In the genomic region with DNA sequence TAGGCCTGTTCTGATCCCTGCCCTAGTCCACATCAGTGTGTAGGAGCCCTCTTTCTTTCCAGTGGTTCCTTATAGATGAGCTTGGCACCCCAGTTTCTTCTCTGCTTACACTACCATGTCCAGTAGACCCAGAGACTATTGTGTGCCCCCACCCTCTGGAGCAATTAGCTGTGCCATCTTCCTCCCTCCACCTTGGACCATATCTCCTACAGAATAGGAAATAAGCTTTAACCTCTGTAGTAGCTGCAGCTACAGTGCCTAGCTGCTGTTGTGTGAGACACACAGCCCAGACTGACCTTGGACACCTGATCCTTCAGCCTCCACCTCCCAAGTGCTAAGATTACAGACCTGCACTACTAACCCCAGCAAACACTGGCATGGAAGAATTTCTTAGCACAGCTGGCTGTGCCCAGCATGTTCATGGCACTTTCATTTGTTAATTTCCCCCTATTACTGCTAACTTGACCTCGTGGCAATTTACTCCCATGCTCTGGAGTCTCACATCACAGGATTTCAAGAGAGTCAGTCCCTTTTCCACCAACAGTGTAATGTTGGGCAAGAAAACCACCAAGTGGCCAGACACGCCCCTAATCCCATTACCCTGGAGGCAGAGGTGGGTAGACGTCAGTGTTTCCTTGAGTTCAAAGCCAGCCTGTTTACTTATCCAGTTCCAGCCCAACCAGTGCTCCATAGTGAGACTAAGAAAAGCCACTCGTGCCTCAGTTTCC, we compare ENCODE assay signal across 8 mouse cellular contexts. TPM values are rescaled to one million over a fixed set of nuclear protein-coding genes. Genes with fewer than 3 reads are reported as not detected.
DNase-seq lines count a peak whose midpoint lies in the region; ATAC-seq and TF ChIP-seq lines count a peak whose summit lies in the region.
"Had no signal": no experiment of that assay in that cellular context is flagged by ENCODE, and none has a peak within 500 bp of the region (broad histone marks: within the 10 kb centered on the region; RNA-seq: fewer than 3 reads in every experiment).

No protein-coding gene starts in this region.

- peak overlapping the region; percentile 68 for H3K27ac ChIP-seq in thymus, adult 2 months (ENCODE audit: control insufficient read depth, insufficient read depth, low read length)
- H3K27ac ChIP-seq in embryonic facial prominence, embryonic 12.5 days = no peak overlapping the region
- H3K27ac ChIP-seq in liver, embryonic 15.5 days (replicated peaks) = peak overlapping the region; percentile 81
- H3K27ac ChIP-seq in stomach, postnatal 0 days (replicated peaks) = peak overlapping the region; percentile 93

- H3K4me1 ChIP-seq in thymus, adult 2 months (replicated peaks; ENCODE audit: control insufficient read depth, insufficient read depth, low read length) = peaks cover 17% of the 10 kb centered on the region
- H3K4me1 ChIP-seq in embryonic facial prominence, embryonic 12.5 days = peaks cover 9% of the 10 kb centered on the region; the same call in 1 of the 2 replicates
- peaks cover 29% of the 10 kb centered on the region for H3K4me1 ChIP-seq in liver, embryonic 15.5 days (replicated peaks)
- no peaks in the 10 kb centered on the region for H3K4me1 ChIP-seq in stomach, postnatal 0 days (replicated peaks; ENCODE audit: control insufficient read depth, insufficient read depth)

- peak overlapping the region; percentile 66; the same call in 1 of the 2 replicates for H3K4me3 ChIP-seq in thymus, adult 2 months (ENCODE audit: control insufficient read depth, insufficient read depth, low read length)
- 0 out of 2 replicates have a peak overlapping the region, but pooled peaks have one; percentile 55 for H3K4me3 ChIP-seq in embryonic facial prominence, embryonic 12.5 days
- peak overlapping the region; percentile 64 for H3K4me3 ChIP-seq in liver, embryonic 15.5 days (replicated peaks)
- H3K4me3 ChIP-seq in stomach, postnatal 0 days (ENCODE audit: low read depth, low read length) = no peak overlapping the region

- DNase-seq in thymus, adult 2 months = peak; percentile 3
- no peak for DNase-seq in thymus, postnatal 4 days
- DNase-seq in stomach, postnatal 0 days (ENCODE audit: low spot score) = no peak
- DNase-seq in frontal cortex, adult 2 months (ENCODE audit: extremely low spot score in 1 of 2, low spot score in 1 of 2) = no peak
- DNase-seq in adipocyte (ENCODE audit: low spot score) = no peak
- DNase-seq: cerebellum, adult 9-10 months had no signal

- no peak; the same call in 1 of the 2 replicates for ATAC-seq in embryonic facial prominence, embryonic 12.5 days (ENCODE audit: insufficient number of reproducible peaks, insufficient read depth, low FRiP score, low TSS enrichment)
- no peak for ATAC-seq in liver, embryonic 15.5 days (ENCODE audit: insufficient read depth)
- peak; percentile 13; the same call in 1 of the 2 replicates for ATAC-seq in stomach, postnatal 0 days (ENCODE audit: low FRiP score, low TSS enrichment)

- 45% methylated on average over 4 of the region's 4 CpGs for WGBS in thymus, adult 2 months
- WGBS in embryonic facial prominence, embryonic 12.5 days = 41% methylated on average over 4 of the region's 4 CpGs
- 38% methylated on average over 4 of the region's 4 CpGs for WGBS in liver, embryonic 15.5 days (ENCODE audit: insufficient replicate concordance)
- 61% methylated on average over 4 of the region's 4 CpGs for WGBS in stomach, postnatal 0 days

- H3K4me2 ChIP-seq in embryonic facial prominence, embryonic 12.5 days (replicated peaks) = peak overlapping the region; percentile 88; the same call in 1 of the 2 replicates
- peak overlapping the region; percentile 77 for H3K4me2 ChIP-seq in liver, embryonic 15.5 days
- H3K4me2 ChIP-seq in stomach, postnatal 0 days (replicated peaks; ENCODE audit: low read depth) = no peak overlapping the region; the same call in 1 of the 2 replicates

- no peaks in the 10 kb centered on the region for H3K9me3 ChIP-seq in embryonic facial prominence, embryonic 12.5 days
- no peaks in the 10 kb centered on the region for H3K9me3 ChIP-seq in liver, embryonic 15.5 days (replicated peaks)
- H3K9me3 ChIP-seq in stomach, postnatal 0 days (ENCODE audit: control insufficient read depth, low read length) = no peaks in the 10 kb centered on the region

- no peak overlapping the region for H3K9ac ChIP-seq in embryonic facial prominence, embryonic 12.5 days
- no peak overlapping the region for H3K9ac ChIP-seq in liver, embryonic 15.5 days
- H3K9ac ChIP-seq in stomach, postnatal 0 days (ENCODE audit: low read length) = no peak overlapping the region

- TF ChIP-seq POLR2A in thymus, adult 2 months (IDR thresholded peaks at IDR 0.05; ENCODE audit: control insufficient read depth, extremely low read depth, insufficient read depth, low read length, poor library complexity) = no peak

- no peaks in the 10 kb centered on the region; the same call in 1 of the 2 replicates for H3K36me3 ChIP-seq in thymus, adult 2 months (ENCODE audit: control insufficient read depth, insufficient read depth, low read length)
- H3K36me3 ChIP-seq in embryonic facial prominence, embryonic 12.5 days = peaks cover 5% of the 10 kb centered on the region; the same call in 1 of the 2 replicates
- H3K36me3 ChIP-seq in liver, embryonic 15.5 days (replicated peaks) = peaks cover 13% of the 10 kb centered on the region
- H3K36me3 ChIP-seq in stomach, postnatal 0 days (ENCODE audit: control insufficient read depth, insufficient read depth, low read length) = no peaks in the 10 kb centered on the region; the same call in 1 of the 2 replicates

- no peak for TF ChIP-seq CTCF in thymus, adult 2 months (IDR thresholded peaks at IDR 0.05; ENCODE audit: borderline replicate concordance, control insufficient read depth, extremely low read depth, insufficient read depth, low read length, poor library complexity)
- TF ChIP-seq CTCF in stomach, postnatal 0 days (IDR thresholded peaks at IDR 0.05; ENCODE audit: low read depth) = no peak

- no peaks in the 10 kb centered on the region for H3K27me3 ChIP-seq in thymus, adult 2 months (ENCODE audit: control insufficient read depth, insufficient read depth, low read length)
- H3K27me3 ChIP-seq in embryonic facial prominence, embryonic 12.5 days = no peaks in the 10 kb centered on the region
- H3K27me3 ChIP-seq in liver, embryonic 15.5 days = no peaks in the 10 kb centered on the region
- H3K27me3 ChIP-seq in stomach, postnatal 0 days (ENCODE audit: control insufficient read depth, insufficient read depth, low read length) = no peaks in the 10 kb centered on the region

- no peak for TF ChIP-seq EP300 in stomach, postnatal 0 days (optimal IDR thresholded peaks at IDR 0.05)

RNA-seq across cellular contexts. Expression of a gene that starts 1.5 kb away (rescaled TPM):
- polyA plus RNA-seq in thymus, adult 2 months (2012; rRNA removed) = 30.7 and 33.5 TPM in 2 replicates
- 8.7 and 8.8 TPM in 2 replicates for polyA plus RNA-seq in embryonic facial prominence, embryonic 12.5 days (2016; fragmentation: Nextera tagmentation; extraction: Ambion mirVana)
- 7.0 and 7.1 TPM in 2 replicates for polyA plus RNA-seq in liver, embryonic 15.5 days (2015; fragmentation: Nextera tagmentation; extraction: Ambion mirVana)
- polyA plus RNA-seq in stomach, postnatal 0 days (2015; fragmentation: Nextera tagmentation; extraction: Ambion mirVana) = 5.1 and 5.2 TPM in 2 replicates
- polyA plus RNA-seq in frontal cortex, adult 2 months (2012; rRNA removed) = 2.4 and 3.5 TPM in 2 replicates

RNA-seq across cellular contexts. Expression of a gene that starts 34.6 kb away (rescaled TPM):
- 43.5 and 43.6 TPM in 2 replicates for polyA plus RNA-seq in thymus, adult 2 months (2012; rRNA removed)
- polyA plus RNA-seq in embryonic facial prominence, embryonic 12.5 days (2016; fragmentation: Nextera tagmentation; extraction: Ambion mirVana) = 43.2 and 47.1 TPM in 2 replicates
- polyA plus RNA-seq in liver, embryonic 15.5 days (2015; fragmentation: Nextera tagmentation; extraction: Ambion mirVana) = 12.9 and 13.0 TPM in 2 replicates
- 17.2 and 20.0 TPM in 2 replicates for polyA plus RNA-seq in stomach, postnatal 0 days (2015; fragmentation: Nextera tagmentation; extraction: Ambion mirVana)
- polyA plus RNA-seq in frontal cortex, adult 2 months (2012; rRNA removed) = 29.0 and 30.6 TPM in 2 replicates
